Mouse (Mus musculus) thymus, postnatal 14 days (tissue): ENCODE data around the gene Rarres1.
A peak's percentile ranks its signal among the peaks of the same experiment; 100 is the strongest.

Experiments
- DNase-seq: peaks from one replicate; pipeline ENCODE4 v3.0.0; 2021

The Rarres1 gene

DNA sequence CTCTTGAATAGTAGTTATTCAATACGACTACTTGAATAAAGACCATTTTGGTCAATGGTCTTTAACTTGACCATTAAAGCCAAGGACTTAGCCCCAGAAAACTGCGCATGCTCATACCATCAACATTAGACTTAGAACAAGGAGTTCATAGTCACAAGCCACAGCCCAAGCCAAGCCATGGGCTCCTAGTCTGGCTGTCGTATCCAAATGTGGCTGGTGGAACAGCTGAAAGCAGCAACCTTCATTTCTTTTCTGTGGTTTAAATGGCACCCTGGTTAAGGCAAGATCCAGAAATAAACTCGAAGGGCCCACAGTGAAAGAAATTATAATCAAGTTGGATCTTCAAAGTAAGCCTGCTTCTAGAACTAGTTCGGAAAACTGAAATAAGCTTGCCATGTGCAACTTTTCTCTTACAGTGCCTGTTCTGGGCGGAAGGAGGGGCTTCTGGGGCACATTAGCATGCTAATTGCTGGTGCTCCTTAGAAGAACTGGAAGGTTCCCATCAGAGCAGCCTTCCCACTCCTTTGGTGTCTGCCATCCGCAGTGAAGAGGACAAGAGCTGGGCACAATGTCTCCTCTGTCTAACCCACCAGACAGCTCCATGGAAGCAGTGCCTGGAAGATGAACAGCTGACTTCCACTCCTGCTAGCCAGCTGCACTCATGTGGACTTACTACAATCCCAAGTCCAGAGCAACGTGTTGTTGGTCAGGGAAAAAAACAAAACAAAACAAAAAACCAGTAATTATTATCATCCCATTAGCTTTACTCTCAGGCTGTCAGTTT lies 23.0 kb downstream of the Rarres1 start:
- DNase-seq: no peak

DNA sequence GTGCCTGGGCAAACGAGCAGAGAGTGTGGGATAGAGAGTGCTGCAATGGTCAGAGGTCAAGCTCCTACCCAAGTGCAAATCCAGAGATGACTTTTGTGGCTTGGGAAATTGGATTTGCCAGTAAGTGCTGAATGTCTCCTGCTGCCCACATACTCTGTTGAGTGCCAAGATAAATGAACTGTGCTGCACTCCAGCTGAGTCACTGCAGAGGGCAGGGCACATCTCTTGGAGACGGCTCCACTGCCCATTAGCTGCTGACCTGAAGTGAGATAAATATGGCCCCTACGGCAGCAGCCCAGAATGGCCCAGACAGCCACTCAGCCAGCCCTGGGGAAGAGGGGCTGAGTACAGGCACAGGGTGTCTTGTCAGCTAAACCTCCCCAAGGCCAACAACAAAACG lies 25.2 kb downstream of the Rarres1 start:
- no peak for DNase-seq

DNA sequence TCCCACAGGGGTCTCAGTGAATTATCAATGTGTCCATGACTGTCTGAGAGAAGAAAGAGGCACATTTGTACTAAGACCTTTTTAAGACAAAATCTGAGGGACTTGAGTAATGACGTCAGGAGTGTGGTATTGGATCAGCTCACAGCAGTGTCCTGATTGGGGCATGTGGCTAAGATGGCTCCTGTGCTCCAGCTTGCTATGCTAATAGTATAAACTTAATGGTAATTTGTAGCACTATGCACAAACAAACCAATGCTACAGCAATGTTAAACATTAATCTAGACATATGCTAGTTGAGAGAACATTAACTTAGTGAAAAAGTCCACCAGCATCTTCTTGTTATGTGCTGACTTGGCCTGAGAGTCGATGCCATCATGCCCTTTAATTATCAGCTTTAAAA lies 30.1 kb downstream of the Rarres1 start:
- DNase-seq: no peak

DNA sequence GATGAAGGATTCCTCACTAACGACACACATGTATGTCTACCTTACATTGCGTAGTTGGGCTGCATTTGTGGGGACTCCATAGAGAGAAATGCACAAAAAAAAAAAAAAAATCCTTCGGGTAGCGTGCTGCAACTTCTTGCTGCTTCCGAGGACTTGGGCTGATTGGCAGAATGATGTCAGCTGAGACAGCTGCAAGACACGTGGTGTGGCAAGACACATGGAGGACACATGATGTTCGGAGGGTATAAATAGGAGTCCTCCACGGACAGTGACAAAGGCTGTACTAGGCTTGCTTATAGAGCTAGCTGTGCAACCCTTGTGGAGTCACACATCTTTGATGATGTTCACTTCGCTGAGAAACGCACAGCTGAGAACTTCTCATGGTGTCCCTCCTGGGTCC lies 32.9 kb downstream of the Rarres1 start:
- DNase-seq: no peak

DNA sequence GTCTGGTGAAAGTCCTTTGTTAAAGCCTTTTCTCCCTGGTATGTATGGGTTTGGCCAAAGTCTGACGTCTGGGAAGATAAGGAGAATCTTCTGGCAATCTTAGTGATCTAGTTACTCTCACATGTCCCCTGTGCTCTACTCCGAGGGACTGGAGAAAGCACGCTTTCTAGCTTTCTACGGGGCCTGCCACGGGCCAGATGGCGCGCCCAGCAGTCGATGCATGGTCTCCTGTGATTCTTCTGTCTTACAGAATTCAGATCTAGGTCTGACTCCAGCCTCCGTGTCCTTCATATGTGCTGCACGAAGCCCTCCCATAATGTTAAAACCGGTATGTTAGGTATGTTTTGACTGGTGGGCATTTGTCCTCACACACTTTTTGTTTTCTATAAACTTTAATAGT lies 35.5 kb downstream of the Rarres1 start:
- DNase-seq: no peak

DNA sequence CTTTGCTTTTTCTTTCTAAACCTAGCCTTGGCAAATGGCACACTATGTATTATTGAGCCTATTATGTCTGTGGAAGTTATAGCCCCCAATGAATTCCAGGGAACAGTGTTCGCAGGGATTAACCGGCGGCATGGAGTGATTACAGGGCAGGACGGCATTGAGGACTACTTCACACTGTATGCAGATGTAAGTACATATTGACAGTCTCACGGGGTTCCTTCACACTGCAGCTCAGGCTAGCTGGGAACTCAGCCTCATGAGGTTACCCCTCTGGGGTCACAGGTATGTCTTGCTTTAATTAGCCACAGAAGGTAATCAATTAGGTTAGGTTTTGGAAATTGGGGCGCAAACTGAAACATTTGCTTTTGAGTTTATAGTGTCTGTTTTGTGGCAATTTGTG lies 41.9 kb downstream of the Rarres1 start:
- no peak for DNase-seq

DNA sequence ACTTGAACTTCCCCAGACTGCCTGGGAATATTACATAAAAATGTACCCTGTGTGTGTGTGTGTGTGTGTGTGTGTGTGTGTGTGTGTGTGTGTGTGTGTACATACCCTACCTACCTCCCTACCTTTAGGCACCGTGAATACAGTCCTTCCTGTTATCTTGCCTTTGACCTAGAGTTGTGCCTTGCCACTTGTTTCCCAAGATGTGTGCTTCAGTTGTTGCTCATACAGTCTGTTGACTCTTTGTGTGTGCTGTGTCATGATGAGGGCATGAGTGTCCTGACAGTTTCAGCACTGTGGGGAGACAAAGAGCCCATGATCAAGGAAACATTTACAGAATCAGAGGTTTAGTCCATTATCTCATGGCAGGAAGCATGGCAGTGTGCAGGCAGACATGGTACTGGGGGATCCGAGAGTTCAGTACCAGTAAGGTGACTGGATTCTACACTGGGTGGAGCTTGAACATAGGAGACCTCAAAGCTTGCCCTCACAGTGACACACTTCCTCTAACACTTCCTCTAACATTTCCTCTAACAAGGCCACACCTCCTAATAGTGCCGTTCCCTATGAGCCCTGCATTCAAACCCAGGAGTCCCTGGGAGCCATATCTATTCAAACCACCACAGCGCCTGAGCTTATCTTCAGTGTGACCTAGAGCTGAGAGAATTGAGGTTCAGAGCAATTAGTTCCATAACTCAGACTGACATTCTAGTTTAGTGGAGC lies 43.8 kb downstream of the Rarres1 start:
- no peak for DNase-seq

DNA sequence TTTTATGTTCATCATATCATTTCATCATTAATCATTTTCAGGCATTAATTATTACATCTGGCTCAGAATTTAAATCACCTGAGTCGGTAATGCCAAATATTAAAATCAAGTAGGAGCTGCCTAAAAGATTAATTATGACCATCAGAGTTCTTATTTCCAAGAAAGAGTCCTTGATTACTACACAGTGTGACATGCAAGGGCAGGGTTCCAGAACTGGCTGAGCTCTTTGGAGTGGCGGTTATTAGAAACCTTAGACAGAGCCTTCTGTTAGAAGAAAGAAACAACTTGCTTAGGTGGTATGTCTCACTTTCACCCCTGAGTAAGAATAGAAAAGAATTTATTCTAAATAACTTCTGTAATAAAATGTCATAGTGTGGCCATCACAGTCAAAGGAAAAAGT lies 48.0 kb downstream of the Rarres1 start:
- DNase-seq: no peak

DNA sequence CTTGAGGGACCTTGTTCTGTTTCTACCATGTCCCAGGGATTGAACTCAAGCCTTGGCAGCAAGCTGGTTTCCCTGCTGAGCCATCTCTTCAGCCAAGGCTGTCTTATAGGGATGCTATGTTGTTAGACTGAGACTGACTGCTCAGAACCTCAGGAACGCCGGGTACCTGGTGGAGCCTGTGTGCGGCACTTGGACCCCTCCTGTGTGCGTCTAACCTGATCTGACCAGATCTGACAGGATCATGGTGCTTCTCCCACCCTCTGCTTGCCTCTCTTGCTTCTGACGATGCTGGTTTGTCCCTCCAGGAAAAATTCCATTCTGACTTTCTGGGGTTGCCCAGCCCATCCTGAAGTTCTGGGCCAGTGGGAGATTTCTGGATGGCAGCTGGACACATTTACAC lies 48.7 kb downstream of the Rarres1 start:
- no peak for DNase-seq

DNA sequence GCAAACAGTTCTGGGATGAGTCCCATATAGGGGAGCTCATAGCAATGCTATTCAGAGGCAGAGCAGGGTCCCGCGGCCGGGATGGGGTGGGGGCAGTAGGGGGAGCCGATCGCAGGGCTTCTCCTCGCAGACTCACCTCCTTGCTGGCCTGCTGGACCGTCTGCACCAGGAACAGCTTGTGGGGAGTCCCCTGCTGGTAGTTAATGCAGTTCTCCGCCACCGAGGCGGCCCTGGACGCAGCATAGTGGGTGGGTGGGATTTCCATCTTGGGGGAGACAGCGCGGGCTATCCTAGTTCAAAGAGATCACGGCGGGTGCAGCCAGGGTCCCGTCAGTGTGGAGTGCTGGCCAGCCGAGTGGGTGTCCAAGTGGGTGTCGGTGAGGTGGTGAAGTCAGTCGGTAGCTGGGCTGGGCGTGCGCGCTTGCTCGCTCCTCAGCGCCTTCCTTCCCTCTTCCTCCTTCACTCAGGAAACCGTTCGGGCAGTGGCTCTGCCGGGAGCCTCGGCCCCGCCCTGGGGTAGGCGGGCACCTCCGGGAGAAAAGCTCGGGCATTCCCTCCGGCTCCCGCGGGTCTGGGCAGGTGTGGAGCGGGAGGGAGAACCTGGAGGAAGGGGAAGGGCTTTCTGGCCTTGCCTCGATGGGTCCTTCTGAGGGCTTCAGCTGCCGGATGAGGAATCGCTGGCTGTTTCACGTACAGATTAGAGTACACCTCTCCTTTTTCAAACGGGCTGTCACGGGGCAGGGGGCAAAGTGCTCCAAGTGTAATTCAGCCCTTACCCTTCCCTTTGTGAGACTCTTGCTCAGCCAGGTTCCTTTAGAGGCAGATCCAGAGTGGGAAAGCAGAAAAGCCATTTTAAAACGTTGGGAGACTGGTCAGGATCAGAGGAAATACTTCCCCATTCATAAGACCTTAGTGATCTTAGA lies 51.6 kb downstream of the Rarres1 start, which contains the start of gene Lxn:
Gene Lxn (minus strand): TSS at position 477 of the 923 bp plus-strand sequence.
- DNase-seq: peak; percentile 55

DNA sequence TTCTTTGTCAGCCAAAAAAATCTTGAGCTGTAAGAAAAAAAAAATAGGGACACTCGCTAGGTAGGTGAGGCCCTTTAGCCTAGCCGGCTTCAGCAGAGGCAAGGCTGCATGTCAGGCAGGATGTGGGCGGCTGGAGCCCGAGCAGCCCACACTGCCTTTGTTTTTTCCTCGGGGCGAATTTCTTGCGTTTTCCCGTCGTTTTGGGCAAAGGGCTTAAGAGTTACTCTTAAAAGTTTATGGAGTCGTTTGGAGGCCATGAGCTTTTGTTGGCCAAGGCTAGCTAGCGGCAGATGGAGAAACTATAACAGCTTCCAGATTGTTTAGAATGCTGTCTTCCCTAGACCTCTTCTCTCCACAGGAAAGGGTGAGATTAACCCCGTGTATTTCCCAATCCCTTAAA lies 52.3 kb downstream of the Rarres1 start:
- peak; percentile 33 for DNase-seq

DNA sequence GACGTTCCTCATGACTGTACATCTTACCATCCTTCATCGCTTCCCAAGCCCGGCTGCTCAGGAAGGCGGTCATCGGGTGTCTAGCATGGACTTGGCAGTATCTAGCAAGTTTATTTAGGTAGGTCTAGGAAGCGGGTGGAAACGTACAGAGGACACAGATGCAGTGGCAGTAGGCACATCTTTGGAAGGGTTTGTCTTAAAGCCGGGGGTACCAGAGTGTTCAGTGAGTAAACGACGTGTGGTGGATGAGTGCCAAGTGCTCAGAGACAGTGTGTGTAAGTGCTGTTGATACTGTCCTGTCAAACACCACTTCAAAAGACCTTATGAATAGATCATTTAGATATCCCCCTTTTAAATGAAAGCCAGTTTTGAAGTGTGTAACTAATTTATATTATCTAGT lies 52.7 kb downstream of the Rarres1 start:
- no peak for DNase-seq

DNA sequence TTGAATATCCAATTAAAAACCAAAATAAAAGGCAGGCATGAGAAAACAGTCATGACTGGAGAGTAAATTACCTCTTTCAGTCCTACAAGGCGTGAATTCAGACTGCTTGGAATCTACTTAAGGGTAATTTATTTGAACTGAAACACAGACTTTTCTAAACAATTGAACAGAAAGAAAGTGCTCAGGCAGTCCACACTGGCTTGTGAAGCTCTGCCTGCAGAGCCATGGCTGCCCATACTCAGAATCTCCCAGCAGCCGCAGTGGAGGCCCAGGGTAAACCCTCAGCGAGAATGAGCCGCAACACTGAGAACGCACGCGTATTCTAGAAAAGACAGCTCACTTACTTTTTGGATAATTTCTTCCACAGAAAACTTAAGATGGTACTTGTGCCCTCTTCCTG lies 53.3 kb downstream of the Rarres1 start:
- no peak for DNase-seq

DNA sequence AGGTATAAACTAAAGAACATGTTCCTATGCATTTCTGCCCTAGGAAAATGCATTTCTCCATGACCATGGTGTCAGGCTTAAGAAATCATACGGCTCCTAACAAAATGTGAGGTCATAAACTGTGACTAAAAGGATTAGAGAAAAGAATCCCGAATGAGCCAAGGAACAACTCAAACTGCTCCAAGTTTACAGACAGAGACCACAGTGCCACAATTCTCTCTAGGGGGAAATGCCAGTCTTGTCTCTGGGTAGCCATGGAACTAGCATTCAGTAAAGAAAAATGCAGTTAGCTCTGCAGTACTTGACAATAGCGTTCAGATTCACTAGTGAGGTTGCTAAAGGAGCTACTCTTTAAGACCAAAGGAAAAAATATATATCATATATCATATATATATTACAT lies 55.4 kb downstream of the Rarres1 start:
- DNase-seq: no peak

DNA sequence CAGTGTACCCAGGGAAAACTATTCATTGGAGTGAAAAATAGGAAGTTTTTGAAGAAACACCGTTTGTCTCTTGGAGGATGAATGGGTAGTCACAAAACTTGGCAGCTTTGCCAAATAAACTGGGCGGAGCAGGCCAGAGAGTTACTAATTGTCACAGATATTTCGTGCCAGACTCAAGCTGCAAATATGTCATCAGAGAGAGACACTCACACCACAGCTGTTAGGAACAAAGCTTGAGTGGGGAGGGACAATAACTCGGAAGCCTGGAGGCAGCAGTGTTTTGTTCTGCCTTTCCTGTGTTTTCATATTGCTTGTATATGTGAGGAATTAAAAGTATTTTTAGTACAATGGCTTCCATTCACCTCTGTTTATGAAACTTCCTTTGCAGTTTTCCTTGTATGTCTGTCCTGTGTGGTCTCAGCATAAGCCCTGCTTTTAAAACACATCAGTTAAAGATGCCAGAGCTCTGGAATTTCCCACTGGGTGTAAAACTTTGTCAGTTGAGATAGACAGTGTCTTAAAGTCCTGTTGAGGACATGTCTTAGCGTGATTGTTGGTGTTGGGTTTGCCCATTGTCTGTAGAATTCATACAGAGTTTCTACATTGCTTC lies 64.6 kb downstream of the Rarres1 start:
- DNase-seq: no peak

DNA sequence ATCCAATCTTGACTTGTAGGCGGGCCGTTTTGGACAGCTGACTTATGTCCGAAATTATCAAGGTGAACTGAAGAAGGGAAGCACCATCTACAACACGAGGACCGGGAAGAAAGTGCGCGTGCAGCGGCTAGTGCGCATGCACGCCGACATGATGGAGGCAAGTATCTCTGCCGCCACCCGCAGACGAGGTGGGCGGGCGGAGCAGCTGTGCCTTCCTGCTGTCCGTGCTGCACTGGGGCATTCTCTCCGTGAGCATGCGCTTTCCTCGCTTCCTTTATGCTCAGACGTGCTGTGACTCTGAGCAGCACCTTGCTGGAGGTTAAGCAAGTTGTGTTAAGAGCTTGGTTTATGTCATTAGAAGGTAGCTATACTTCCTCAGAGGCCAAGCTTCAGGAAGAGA lies 65.7 kb downstream of the Rarres1 start:
- no peak for DNase-seq

DNA sequence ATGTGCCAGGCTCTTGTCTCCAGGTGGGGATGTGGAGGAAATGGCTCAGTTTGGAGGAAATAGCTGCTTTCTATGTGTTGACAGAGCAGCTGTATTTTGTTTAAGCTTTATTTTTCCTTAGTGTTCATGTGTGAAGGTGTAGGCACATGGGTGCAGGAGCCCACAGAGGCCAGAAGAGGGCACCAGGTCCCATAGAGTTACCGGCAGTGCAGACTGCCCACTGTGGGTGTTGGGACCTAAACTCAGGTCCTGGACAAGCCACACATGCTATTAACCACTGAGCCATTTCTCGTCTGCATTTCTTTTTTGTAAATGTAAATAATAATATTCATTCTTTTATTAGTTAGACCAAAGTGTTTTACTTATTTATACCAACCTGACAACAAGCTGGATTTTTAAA lies 68.2 kb downstream of the Rarres1 start:
- no peak for DNase-seq

DNA sequence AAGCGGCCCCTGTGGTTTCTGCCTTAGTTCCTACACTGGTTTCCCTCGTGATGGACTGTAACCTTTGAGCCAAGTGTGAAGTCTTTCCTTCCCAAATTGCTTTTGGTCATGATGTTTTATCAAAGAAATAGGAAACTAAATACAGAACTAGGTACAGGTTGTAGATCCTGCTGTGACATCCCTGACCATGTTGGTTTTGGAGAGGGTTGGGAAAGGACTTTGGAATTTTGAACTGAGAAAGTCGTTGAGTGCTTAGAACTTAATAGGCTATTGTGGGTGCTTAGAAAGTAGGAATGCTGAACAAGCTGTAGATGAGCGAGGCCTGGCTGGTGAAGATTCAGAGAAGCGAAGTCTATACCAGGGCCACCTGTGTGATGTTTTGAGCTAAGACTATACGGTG lies 81.3 kb downstream of the Rarres1 start:
- no peak for DNase-seq

DNA sequence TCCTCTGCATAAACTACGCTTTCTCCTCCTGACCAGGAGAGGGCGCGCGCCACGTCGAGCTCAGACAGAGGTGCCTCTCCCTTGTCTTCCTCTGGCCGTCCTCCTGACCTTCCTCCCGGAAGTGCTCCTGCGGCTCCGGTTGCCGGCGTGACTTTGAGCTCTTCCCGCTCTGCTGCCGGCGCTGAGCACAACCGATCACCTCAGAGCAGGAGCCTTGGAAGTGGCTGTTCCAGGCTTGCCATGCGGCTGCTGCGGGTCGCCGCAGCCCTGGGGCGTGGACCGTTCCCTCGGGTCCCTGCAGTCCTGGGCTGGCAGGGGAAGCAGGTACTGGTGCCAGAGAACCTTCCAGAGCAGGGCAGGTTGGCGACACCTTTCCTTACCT lies 85.3 kb downstream of the Rarres1 start, which contains the start of gene Gfm1:
Gene Gfm1 (plus strand): TSS at position 98 of the 382 bp plus-strand sequence.
- peak; percentile 89 for DNase-seq

DNA sequence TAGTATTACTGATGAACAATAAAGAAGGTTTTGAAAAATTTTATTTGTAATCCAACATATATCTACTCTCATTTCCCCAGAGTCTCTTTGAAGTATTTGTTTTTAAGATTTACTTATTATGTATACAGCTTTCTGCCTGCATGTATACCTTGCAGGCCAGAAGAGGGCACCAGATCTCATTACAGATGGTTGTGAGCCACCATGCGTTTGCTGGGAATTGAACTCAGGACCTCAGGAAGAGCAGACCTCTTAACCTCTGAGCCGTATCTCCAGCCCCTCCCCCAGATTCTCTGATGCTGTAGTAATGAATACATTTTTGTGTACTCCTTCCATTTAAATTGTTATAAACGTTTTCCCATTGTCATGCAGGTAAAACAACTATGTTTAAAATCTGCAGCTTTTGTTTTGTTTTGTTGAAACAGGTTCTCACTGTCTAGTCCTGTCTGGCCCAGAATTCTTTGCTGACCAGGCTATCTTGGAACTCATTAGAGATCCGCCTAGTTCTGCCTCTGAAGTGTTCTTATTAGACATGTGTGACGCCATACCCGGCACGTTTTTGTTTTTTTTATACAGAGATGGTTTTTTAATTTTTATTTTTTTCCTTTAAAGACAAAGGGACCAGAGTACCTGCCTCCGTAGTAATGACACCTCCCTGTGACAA lies 85.9 kb downstream of the Rarres1 start:
- peak; percentile 17 for DNase-seq
